Mouse (Mus musculus) kidney, postnatal 25 days (tissue): ENCODE results near the gene Gmfb.
"Not testable (repeated sequence)": the region's sequence is repeated elsewhere in the genome, so short reads cannot be mapped to it uniquely, and the experiment has no call there.

Experiments used
- DNase-seq, 2 experiments: peaks; one replicate each; pipeline ENCODE4 v3.0.0; 2021; ENCODE audit warnings: mixed read lengths in 2 of 2

Gene Gmfb

GRCm38 (mm10) chr14:46821873-46822716 is at the start of gene Gmfb:
Gmfb (minus strand) TSS chr14:46822242.
- peak; percentile 94 to 97 for DNase-seq

- no peak for DNase-seq
Measured at GRCm38 (mm10) chr14:46862922-46863321, 40.9 kb upstream of the Gmfb start.

GRCm38 (mm10) chr14:46853677-46854076 is 31.6 kb upstream of the Gmfb start:
- no peak for DNase-seq

GRCm38 (mm10) chr14:46849769-46850168 is 27.7 kb upstream of the Gmfb start:
- no peak for DNase-seq

GRCm38 (mm10) chr14:46848736-46849135 is 26.7 kb upstream of the Gmfb start:
- DNase-seq, result no peak

- no peak for DNase-seq
Measured at GRCm38 (mm10) chr14:46848063-46848590, 26.1 kb upstream of the Gmfb start.

- DNase-seq, result no peak
Measured at GRCm38 (mm10) chr14:46845706-46846105, 23.7 kb upstream of the Gmfb start.

GRCm38 (mm10) chr14:46839326-46839725 is 17.3 kb upstream of the Gmfb start:
- DNase-seq, result no peak

GRCm38 (mm10) chr14:46832354-46833272 is 10.6 kb upstream of the Gmfb start:
- DNase-seq, result peak; percentile 45 to 73

- peak; percentile 99 for DNase-seq
Measured at GRCm38 (mm10) chr14:46831837-46832333, 9.8 kb upstream of the Gmfb start, which contains the start of gene Cgrrf1. Cgrrf1 (plus strand) TSS chr14:46832125.

GRCm38 (mm10) chr14:46831295-46831694 is 9.3 kb upstream of the Gmfb start:
- no peak for DNase-seq

GRCm38 (mm10) chr14:46827430-46827829 is 5.4 kb upstream of the Gmfb start:
- DNase-seq, result no peak

- peak in 1 of 2 experiments; percentile 14 for DNase-seq
Measured at GRCm38 (mm10) chr14:46823996-46824395, 2.0 kb upstream of the Gmfb start.

- peak; percentile 47 to 60 for DNase-seq
Measured at GRCm38 (mm10) chr14:46821271-46821872, 670 bp downstream of the Gmfb start.

GRCm38 (mm10) chr14:46819961-46820360 is 2.1 kb downstream of the Gmfb start:
- not testable (repeated sequence) for DNase-seq

- DNase-seq, result no peak
Measured at GRCm38 (mm10) chr14:46818743-46819142, 3.3 kb downstream of the Gmfb start.

- DNase-seq, result no peak
Measured at GRCm38 (mm10) chr14:46816916-46817622, 5.0 kb downstream of the Gmfb start.

GRCm38 (mm10) chr14:46815640-46816039 is 6.4 kb downstream of the Gmfb start:
- DNase-seq, result no peak

GRCm38 (mm10) chr14:46807927-46808326 is 14.1 kb downstream of the Gmfb start:
- no peak for DNase-seq

- DNase-seq, result no peak
Measured at GRCm38 (mm10) chr14:46806186-46806585, 15.9 kb downstream of the Gmfb start.

GRCm38 (mm10) chr14:46803791-46804190 is 18.3 kb downstream of the Gmfb start:
- no peak for DNase-seq

- no peak for DNase-seq
Measured at GRCm38 (mm10) chr14:46803259-46803658, 18.8 kb downstream of the Gmfb start.
